Mouse (Mus musculus): Measurements from ENCODE around the gene Slc9a3r2. TPM values are rescaled to one million over a fixed set of nuclear protein-coding genes. Genes with fewer than 3 reads are reported as not detected.

The Slc9a3r2 gene
- total RNA-seq, 4 experiments from 2014 or later = 87.7 to 110 (median 101) TPM

DNA sequence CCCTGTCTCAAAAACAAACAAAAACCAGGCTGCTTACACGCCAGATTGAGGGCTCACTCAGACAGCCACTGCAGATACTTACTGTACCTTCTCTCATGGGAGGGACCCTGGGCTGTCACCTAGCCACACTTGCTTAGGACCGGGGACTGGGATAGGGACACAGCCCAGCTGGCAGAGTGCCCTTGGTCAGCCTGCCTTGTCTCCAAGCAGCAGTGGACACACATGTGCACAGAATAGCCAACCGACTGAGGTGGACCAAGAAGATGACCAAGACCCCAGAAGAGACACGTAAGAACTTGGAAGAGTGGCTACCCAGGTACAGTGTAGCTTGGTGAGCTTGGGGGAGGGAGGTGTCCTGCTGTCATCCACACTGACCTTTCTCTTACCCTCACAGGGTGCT is 11.9 kb downstream of the Slc9a3r2 start:
- DNase-seq (ENCODE audit: low spot score) = no peak

DNA sequence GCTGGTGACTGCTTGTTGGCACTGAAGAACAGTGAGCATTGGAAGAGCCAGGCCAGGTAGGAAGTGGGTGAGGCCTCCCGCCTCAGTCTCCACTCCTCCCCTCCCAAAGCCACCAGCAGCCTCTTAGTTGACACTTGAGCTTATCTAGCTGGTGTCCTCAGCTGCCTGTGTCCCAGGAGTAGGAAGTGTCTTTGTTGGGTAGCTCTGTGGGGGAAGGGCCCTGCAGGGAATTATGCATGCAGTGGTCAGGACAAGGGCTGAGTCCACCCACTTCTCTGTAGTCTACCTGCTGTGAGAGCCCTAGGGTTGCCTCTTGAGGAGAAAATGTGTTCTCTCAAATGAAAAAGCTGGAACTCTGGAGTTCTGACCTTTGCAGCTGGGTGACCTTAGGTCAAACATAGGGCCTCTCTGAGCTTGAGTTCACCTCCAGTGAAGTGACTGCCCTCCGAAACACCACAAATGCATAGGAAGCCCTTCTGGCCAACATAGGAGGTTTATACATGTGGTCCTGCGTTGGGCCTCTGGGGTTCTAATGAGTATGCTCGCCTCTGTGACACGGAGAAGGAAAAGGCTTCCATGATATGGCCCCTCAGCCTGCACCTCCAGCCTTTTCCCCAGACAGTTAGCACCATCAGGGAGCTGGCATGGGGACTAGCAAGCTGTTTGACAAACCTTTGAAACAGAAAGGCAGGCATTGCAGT is 13.2 kb downstream of the Slc9a3r2 start:
- no peak for DNase-seq (ENCODE audit: low spot score)

DNA sequence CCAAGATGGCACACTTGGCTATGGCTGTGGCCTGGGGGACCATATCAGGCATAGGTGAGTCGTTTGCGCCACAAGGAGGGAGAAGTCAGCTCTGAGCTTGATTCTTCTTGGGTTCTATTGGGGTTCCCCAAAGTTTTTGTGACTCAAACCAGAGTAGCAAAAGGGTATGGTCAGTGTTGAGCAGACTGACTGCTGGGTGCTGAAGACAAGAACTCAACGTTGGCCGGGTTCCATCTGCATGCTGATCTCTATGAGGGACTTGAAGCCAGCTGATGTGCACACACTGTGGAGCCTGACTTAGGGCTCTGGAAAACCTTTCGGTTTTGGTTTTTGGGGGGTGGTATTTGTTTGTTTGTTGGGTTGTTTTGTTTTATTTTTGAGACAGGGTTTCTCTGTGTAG is 14.4 kb downstream of the Slc9a3r2 start:
- DNase-seq (ENCODE audit: low spot score) = no peak

DNA sequence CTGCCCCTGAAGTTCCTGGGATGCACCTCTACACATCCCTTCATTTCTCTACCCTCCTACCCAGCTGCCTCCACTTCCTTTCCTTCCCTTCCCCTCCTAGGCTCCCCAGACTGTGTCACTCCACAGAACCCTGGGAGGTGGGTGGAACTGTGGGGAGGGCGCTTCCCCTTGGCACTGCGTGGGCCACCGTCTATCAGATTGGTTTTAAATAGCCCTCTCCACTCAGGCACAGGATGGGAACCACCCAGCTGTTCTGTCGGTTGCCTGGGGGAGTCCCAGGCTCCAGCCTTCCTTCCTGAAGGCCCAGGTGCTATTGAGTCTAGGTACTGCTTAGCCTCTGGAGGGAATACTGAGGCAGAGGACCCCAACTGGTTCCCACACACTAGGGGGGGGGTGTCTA is 15.1 kb downstream of the Slc9a3r2 start:
- no peak for DNase-seq (ENCODE audit: low spot score)

DNA sequence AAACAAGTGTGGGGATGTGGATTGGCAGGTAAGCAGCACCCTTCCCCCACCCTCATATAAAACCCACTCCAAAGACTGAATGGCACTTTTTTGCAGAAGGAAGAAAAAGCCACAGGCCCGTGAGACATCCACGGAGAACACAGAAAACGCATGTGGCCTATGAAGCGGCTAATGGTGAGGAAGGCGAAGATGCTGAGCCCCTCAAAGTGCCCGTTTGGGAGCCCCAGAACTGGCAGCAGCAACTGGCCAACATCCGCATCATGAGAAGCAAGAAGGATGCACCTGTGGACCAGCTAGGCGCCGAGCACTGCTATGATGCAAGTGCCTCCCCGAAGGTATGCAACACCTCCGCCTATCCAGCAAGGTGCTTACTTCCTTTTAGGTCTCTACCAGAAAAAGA is 16.3 kb downstream of the Slc9a3r2 start:
- no peak for DNase-seq (ENCODE audit: low spot score)

DNA sequence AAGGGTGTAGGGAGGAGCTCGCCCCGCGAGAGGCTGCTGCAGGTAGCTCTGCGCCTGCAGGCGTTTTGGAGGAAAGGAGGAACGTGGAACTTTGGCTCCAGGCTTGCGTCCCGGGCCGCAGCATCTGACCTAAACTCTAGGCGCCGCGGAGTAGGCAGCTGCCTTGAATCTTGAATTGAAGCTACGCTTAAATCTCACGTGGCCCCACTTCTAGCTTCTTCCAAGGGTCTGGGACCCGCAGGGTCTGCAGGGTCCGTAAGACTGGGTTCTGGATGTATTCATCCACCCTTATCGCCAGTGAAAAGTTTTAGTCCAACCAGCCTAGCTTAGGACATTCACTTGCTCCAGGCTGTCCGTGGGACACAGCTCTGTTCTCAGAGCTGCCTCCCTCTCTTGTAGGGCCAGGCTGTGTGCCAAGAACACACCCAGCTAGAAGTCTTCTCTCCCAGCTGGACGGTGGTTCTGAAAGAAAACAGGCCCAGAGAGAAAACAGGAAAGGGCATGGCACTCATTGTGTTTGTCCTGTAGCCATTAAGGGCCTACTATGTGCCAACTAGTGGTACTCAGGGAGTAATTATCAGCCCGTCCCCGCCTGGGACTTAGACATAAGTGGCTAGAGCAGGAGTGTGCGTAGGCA is 17.2 kb downstream of the Slc9a3r2 start:
- peak; percentile 82 for DNase-seq (ENCODE audit: low spot score)

DNA sequence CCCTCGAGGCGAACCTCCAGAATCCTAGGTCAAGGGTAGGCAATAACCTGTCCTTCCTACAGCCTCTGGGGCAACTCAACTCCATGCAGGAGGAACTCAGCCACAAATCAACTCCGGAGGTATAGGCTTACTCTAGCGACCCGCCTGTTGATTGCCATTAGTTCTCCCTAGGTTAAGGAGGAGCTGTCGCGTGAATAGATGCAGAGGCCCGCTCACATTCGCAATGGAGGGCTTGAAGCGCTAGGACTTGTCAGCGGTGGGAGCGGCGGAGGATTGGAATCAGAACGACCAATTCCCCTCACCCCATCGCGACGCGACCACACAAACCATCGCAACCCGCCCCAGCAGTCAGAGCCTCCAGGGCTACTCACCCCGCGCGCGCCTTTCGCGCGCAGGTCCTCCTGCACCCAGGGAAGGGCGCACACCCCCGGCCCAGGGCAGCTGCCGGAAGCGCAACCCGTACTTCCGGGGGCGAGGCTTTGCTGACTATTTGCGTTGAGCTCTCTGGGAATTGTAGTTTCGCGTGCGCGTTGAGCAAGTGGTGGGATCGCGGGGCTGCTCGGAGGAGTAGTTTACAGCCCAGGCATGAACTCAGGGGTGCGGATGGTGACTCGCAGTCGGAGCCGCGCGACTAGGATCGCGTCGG is 17.8 kb downstream of the Slc9a3r2 start, which contains the start of the genes Tsc2 and Nthl1:
Gene Tsc2 (minus strand): TSS at position 464 of the 646 bp plus-strand sequence.
Gene Nthl1 (plus strand): TSS at position 514 of the 646 bp plus-strand sequence.
- DNase-seq (ENCODE audit: low spot score) = peak; percentile 83

DNA sequence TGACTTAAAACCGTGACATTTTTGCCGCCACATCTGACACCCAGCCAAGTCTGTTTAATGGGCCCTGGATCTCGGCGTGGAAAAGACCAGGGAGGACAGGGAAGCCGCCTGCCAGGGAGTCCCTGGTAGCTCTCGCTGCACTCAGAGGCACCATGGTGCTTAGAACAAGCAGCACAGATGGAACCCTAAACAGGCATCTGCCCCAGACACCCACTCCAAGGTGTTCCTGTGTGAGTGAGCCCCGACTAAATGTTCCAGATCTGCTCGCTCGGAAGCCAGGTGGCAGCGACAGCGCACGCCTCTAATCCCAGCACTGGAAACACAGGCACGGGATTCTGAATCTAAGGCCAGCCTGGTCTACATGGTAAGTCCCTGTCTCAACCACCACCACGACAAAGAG is 20.1 kb downstream of the Slc9a3r2 start:
- no peak for DNase-seq (ENCODE audit: low spot score)

DNA sequence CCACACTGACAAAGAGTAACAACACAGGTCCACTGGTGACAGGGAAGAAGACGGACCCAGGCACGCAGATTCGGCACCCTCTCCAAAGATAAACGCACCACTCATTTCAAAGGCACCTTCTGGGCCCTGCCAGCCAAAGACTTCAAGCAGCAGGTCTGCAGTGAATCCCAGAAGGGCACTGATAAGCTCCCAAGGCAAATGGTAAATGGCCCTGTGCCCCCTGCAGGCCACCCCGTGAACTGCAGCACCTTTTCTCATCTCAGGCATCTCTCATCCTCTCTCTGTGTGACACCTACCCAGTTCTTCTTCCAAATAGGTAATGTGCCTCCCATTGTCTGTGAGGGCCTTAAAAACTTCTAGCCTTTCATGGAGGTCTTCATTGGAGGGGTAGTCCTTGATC is 21.5 kb downstream of the Slc9a3r2 start:
- DNase-seq (ENCODE audit: low spot score) = peak; percentile 74

DNA sequence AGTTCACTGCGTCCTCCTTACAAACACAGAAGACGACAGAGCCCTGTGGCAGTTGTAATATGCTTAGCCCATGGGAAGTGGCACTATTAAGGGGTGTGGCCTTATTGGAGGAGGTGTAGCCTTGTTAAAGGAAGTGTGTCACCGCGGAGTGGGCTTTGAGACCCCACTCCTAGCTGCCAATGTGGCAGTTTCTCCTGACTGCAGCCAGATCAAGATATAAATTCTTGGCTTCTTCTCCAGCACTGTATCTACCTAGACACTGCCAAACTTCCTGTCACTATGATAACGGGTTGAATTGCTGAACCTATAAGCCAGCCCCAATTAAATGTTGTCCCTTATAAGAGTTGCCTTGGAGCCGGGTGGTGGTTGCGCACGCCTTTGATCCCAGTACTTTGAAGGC is 24.7 kb downstream of the Slc9a3r2 start:
- no peak for DNase-seq (ENCODE audit: low spot score)

DNA sequence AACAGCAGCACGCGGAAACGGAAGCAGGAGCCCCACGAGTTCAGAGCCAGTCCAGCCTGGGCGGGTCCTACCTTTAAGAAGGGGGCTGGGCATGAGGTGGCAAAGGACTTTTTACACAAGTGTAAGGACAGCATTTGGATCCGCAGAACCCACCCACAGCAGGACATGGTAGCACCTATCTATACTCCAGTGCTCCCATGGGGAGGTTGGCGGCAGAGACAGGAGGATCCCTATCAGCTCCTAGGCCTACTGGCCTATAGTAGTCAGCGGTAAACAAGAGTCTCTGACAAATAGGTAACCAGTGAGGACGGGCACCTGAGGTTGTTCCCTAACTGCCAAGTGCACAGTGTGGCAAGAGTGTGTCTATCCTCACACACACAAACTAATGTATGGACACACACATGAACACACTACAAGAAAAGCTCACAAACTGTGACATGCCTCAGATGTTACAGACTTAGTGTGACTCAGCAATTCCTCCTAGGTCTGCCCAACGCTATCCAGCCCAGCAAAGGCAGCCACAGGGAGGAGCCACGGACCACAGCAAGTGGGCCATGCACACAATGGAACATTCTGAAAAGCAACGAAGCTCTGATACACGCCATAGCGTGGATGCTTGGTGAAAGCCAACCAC is 32.4 kb downstream of the Slc9a3r2 start:
- DNase-seq (ENCODE audit: low spot score) = no peak

DNA sequence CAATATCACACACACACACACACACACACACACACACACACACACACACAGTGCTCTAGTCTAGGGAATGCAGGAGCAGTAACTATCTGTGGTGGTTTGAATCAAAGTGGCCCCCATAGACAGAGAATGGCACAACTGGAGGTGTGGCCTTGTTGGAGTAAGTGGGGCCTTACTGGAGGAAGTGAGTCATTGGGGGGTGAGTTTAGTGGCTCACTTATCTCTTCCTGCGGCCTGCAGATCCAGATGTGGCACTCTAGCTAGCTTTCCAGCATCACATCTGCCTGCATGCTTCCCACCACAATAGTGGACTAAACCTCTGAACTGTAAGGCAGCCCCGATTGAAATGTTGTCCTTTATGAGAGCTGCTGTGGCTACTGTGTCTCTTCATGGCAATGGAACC is 39.4 kb downstream of the Slc9a3r2 start:
- DNase-seq (ENCODE audit: low spot score) = no peak

DNA sequence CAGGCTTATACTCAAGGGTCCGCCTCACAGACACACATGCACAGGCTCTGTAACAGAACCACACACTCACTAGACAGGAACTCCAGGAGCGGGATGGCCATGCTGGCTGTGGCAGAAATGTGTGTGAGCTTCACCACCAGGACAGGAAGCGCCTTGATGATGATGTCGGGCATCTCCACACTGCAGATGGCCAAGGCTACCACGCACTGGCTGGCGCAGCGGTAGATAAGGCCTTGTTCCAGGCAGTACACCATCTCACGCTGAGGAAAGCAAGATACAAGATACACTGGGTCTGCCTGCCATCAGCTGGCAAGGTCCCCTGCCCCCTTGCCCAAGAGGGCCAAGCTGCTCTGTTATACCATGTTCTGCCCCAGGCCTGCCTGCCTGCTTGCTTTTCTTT is 41.3 kb downstream of the Slc9a3r2 start:
- DNase-seq (ENCODE audit: low spot score) = no peak

DNA sequence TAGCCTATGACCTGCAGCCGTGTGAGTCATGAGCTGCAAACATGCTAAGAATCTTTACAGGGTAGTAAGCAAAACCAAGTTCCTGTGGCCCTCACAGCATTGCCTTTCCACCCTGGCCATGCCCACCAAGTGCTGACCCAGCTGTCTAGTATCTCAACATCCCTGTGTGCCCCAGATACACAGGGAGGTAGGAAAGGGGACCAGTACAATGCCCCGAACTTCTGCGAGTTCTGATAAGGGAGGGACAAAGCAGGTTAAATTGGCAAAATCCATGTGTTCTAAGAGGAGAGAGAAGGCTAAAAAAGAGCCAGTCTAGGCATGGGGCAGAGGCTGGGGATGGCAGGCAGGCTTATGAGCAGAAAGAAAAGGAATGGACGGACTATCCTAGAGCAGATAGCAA is 41.8 kb downstream of the Slc9a3r2 start:
- no peak for DNase-seq (ENCODE audit: low spot score)

DNA sequence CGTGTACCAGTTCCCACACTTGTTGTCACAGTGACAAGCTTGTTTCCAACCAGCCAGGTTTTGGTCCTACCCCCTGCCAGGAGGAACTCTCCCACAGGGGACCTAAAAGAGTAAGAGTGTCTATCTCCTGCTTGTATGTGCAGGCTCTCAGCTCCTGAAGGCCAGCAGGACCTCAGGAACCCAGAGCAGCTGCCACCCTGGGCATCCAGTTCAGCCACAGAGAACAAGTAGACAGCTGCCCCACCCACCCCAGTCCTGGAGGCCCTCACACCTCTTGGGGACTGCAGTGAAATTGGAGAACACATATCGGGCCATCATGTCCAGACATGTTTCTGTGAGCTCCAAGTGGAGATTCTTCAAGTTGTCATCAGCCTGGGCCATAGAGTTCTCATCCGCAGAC is 45.6 kb downstream of the Slc9a3r2 start:
- no peak for DNase-seq (ENCODE audit: low spot score)

DNA sequence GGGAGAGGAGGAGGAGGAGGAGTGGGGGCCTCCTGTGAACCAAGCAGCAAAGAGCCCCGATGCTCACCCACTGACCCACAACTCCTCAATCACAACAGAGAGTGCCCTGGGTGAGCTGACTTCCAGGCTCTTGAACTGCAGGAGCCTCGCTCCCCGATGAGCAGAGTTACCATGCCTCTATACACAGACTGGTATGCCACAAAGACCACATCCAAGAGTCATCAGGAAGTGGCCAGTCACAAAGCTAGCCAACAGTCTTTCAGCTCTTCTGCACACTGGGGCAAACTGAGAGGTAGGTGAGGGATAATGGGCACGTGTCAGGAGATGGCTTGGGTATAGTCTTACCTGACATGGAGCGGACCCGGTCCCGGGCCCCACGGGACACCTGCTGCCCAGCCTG is 46.2 kb downstream of the Slc9a3r2 start:
- no peak for DNase-seq (ENCODE audit: low spot score)

DNA sequence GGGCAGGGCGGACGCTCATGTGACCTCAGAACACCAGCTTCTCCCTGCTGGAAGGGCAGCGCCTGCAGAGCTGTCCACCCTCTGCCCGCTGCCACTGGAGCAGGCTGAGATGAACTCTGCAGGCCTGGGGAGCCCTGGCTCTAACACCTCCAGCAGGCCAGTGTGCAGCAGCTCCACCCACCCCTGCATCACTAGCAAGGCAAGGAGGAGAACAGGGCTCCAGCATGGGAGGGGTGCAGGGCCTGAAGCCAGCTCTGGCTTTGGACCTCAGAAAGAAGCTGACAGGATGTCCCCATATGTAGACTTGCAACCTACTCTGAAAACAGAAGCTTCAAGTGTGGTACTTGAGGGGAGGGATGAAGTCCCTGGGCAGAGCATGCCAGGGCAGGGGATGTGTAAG is 49.6 kb downstream of the Slc9a3r2 start:
- no peak for DNase-seq (ENCODE audit: low spot score)

DNA sequence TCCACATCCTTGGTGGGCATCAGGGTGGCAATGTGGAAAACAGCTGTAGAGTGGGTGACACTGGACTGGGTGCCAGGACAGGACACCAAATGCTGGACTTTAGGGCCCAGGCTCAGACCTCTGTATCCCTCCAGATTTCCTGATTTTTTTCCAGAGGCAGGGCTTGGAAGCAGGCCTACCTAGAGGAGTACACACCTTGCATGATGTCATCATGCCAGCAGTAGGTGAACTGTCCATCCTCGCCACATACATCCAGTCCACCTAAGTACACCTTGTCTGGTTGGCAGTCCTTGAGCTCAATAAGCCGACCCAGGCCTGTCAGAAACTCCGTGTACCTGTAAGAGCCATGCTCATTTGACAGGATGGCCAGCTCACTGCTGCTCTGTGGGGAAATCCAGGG is 52.1 kb downstream of the Slc9a3r2 start:
- no peak for DNase-seq (ENCODE audit: low spot score)

DNA sequence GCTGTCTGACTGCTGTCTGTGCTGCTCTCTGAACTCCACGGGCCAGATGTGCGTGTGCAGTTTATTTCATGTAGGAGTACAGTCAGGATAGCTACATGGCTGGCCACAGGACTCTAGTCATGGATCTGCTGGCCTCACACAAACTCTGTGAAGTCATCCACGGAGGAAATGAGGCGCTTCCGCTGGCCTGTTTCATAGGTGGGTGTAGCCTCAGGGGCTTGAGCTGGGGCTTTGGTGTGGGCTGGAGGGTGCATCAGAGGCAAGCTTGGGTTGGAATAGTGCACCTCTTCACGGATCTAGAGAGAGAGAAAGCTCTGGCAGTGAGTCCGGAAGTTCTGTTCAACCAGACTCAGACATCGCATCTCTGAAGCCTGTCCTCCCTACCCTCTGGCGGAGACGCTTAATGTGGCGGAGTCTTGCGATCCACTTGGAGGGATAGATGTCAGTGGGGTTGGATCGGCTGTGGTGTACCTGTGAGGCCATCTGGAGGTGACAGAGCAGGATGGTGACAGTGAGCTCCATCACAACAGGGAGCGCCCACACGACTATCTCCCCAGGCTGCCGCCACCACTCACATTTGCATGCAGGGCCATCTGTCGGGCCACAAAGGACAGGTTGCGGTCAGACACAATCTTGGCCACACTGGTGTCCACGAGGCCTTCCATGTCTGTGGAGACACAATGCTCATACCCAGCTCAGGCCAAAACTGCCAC is 53.5 kb downstream of the Slc9a3r2 start:
- no peak for DNase-seq (ENCODE audit: low spot score)

DNA sequence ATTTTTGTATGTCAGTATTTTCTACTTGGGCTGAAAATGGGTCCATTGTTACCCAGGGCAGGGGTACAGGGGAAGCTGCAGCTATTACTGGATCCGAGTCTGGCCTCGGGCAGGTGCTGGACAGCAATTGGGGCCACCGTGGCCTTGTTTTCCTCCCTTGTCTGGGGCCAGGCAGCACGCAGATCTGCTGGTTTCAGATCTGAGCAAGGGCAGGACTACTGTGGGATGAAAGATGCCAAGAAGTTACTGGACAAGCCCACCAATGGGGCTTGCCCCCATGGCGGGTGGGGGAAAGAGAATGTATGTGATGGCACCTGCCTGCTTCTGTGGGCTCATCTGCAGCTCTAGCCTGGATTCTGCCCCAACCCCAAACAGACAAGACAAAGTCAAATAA is 54.1 kb downstream of the Slc9a3r2 start:
- no peak for DNase-seq (ENCODE audit: low spot score)

DNA sequence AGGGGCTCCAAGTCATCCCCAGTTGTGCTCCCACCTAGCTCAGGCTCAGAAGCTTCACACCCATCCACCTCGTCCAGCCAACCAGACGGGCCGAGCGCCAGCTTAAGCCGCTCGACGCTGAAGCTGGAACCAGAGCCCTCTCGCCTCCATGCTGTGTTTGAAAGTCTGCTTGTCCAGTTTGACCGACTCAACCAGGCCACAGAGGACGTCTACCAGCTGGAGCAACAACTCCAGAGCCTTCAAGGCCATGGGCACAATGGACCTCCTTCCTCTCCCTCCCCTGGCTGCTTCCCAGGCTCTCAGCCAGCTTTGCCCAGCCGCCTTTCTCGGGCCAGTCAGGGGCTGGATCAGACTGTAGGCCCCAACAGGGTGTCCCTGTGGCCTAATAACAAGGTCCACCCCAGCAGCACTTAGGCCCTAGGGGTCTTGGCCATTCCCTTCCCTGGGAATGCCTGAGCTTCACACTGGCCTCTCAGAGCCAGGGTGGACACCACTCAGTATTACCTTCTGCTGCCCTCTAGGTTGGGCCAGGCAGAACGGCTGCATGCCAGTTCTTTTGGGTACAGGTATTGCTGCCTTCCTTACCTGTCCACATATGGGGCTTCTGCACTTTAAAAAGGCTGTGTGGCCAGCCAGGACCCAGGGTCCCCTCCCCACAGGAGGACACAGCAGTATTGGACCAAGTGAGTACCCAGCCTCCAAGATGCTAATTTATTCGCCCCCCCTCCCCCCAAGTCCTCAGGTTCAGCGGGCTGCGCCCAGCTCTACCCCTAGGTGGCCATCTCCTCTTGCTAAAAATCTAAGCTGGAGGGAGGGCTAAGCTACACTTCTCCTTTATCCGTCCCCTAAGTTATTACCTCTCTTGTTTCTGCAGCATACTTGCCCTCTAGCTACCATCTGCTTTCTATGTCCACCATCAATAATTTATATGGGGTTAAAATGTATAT is 54.7 kb downstream of the Slc9a3r2 start:
- DNase-seq (ENCODE audit: low spot score) = no peak

Measured in heart, adult 8-10 months (tissue).